Mouse (Mus musculus) left cerebral cortex, adult 2 months (tissue): ENCODE data around the gene Iqschfp. TPM values are rescaled to one million over a fixed set of nuclear protein-coding genes. Genes with fewer than 3 reads are reported as not detected.
"Not testable (repeated sequence)": the region's sequence is repeated elsewhere in the genome, so short reads cannot be mapped to it uniquely, and the experiment has no call there.

ENCODE experiments used
- DNase-seq, 2 experiments: peaks; one replicate each; pipeline ENCODE4 v3.0.0; 2021 to 2022; ENCODE audit warnings: low spot score in 2 of 2, mixed read lengths in 1 of 2; ENCODE audit errors: extremely low spot score in 1 of 2
- H3K27ac ChIP-seq: fragments of 200-600 bp; 2 replicates; pipeline ENCODE4 v1.8.1; 2022
- H3K4me3 ChIP-seq: fragments of 200-600 bp; 2 replicates; pipeline ENCODE4 v1.8.1; 2022
- CTCF ChIP-seq: fragments of 200-600 bp; IDR thresholded peaks from 2 replicates; pipeline ENCODE4 v1.8.1; 2022; ENCODE audit warnings: antibody characterized with exemption, mild to moderate bottlenecking, moderate library complexity
- intact Hi-C: fragments of 180-260 bp; cut with DNase I; formaldehyde crosslinking; loops from one replicate; pipeline ENCODE4 v1.15.1; 2025
- total RNA-seq, 2 experiments: library from RNA; stranded (reverse); gene quantifications; 2 replicates each; pipeline ENCODE4 v1.2.3; 2021

Iqschfp gene
- total RNA-seq, 2 experiments from 2014 or later, result 8.4 to 12.6 TPM

DNA sequence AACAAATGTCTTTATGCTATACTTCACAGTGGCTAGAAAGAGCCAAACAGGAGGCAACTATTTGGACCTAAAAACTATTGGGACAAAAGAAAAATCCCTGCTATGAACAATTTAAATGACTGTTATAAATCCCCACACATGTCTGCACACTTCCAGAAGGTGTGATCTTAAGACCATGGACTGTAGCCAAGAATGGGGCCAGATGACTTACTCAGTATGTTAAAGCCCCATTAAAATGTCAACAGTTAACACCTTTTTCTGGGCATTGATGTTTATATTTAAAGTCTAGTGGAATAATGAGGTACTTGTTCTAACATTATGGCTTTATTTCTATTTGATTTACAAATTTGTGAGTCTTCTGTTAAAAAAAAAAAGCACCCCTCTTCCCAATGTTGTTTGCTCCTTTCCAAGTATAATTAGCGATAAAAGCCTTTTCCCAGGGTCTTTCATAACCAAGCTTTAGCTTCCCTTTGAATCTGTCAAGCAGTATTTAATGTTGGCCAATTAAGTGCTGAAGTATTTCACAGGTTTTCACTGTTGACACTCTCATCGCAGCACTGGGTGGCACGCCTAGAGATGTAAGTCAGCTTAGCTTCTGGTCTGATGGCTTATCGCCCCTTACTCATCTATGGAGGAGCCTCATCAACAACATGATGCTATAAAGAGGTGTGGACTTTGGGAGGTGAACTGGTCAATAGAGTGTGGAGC lies 204.8 kb downstream of the Iqschfp start:
- no peak for TF ChIP-seq CTCF
- H3K27ac ChIP-seq, result no peak overlapping the region
- no peak for DNase-seq
- no peak overlapping the region for H3K4me3 ChIP-seq
- intact Hi-C loops, result no loop called here

DNA sequence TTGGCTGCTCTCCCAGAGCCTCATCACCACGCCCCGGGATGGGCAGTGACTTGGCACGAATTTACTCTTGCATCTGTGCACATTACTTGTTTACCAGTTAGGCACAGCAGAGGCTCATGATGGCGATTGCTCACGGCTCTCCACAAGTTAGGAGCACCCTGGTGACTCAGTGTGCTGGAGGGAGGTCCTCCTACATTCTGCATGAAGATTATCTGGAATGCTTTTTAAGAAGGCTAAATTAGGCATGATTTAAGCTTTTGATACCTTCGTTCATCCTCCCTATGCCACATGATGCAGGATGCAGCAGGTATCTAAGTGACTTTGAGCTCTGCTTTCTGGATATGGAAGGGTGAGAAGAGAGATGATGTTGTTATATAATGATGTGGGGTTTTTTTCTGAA lies 207.5 kb downstream of the Iqschfp start:
- DNase-seq, H3K27ac ChIP-seq, intact Hi-C loops: not testable (repeated sequence)

DNA sequence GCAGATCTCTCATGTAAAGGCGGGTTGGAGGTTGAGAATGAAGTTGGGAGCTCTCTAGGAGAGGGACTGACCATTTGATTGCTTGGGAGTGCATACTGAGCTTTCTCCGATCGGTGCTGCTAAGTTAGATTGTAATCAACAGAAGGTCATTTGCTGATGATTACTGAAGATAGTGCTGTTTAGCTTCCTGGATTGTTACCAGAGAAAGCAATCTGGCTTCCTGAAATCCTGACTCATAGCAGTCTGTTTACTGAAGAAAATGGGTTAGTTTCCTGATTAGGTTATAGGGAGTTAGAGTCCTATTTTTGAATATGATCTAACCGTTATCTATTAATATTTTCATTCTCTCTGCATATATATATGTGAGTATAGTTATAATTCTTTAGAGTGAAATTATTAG lies 209.3 kb downstream of the Iqschfp start:
- intact Hi-C loops, result no loop called here
- Histone ChIP-seq H3K27ac (no peak overlapping the region), H3K4me3 (no peak overlapping the region)
- DNase-seq, result no peak
- TF ChIP-seq CTCF, result no peak

More for the DNA sequence above, 207.5 kb downstream of the Iqschfp start:
- H3K4me3 ChIP-seq, result not testable (repeated sequence)

DNA sequence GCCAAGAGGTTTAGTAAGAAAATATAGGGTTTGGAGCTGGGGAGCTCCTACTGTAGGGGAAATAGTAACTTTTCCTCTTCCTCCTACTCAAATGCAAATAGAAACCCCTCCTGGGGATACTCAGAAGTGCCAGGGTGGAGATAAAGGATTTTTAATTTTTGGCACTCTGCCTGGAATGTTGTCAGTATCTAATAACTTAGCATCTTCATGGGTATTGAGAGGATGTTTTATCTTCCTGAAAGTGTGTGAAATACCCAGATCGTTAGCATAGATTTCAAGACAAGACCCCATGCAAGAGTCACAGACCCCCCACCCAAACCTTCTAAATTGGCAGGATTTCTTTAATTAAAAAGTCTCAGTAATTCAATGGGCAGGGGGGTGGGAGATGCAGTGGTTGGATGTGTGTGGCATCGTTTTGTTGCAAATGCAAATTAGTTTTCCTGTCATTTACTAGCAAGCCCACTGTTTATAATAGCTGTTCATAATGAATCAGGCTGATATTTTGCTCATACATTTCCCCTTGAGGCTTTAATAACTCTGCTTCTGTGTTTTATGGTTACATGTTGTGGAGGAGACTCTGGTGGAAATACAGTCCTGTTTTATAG lies 213.2 kb downstream of the Iqschfp start:
- Histone ChIP-seq H3K27ac (no peak overlapping the region), H3K4me3 (no peak overlapping the region)
- DNase-seq, result no peak
- intact Hi-C loops, result no loop called here
- no peak for TF ChIP-seq CTCF

DNA sequence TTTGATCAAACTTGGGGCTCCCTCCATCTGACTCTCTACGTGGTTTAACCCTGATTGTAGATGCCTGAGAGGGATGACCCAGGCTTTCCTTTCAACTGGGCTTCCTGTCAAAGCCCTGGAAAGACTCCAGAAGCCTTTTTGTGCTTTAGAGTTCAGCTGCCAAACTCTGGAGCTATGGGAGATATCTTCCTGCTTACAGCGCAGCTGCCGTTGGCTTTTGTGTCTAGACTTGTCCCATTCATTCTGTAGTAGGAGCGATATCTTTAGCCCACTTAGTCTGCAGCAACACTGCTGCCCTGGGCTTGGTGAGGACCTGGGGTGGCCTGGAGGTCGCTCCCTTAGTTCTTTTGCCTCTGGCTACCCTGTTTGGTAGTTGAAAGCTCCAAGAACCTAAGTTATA lies 229.3 kb downstream of the Iqschfp start:
- no peak for DNase-seq
- H3K27ac ChIP-seq, result no peak overlapping the region
- H3K4me3 ChIP-seq, result no peak overlapping the region
- TF ChIP-seq CTCF, result no peak
- intact Hi-C loops, result no loop called here

DNA sequence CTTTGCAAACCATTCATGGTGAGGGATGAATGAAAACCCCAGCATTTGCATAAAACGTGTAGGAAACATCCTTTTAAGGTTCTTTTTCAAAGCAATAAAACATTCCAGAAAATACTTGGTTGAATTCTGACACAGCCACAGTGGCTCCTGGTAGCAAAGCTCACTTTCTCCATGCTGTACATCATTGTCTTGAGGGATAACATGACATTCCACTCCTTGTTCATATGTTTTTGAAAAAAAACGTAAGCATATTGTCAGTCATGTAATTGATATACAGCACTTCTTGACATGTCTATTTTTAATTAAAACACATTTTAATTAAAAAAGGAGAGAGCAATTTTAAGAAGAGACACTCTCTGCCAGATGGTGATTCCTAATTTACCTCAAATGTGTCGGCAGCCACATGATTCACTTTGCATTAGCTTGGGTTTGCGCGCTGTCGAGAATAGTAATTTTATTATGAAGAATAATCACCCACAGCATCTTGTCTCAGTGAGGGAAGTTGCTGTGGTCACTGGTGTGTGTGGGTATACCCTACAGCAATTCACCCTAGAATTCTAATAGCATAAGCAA lies 234.3 kb downstream of the Iqschfp start:
- no peak for DNase-seq
- no peak for TF ChIP-seq CTCF
- H3K4me3 ChIP-seq, result no peak overlapping the region
- no peak overlapping the region for H3K27ac ChIP-seq
- intact Hi-C loops, result loop anchor here (5.0 kb wide), 1 partner anchor 59 kb away; no protein-coding TSS in a partner anchor

DNA sequence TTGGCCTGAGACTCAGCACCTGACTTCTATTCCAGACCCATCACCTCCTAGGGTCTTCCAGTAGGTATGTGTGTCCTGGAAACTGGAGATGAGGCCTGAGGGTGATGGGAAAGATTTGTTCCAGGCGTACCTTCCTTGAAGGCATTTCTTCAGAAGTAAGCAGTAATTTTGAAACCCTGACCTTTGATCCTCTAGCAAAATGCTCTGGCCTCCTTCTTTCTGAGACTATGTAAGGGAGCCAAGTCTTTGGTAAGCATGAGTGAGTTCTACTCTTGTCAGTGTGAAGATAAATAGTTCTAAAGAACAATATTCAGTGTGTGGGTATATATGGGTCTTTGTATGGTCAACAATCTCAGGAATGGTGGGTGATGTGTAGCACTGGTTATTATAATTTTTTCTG lies 238.4 kb downstream of the Iqschfp start:
- no peak for TF ChIP-seq CTCF
- DNase-seq, result no peak
- intact Hi-C loops, result no loop called here
- Histone ChIP-seq H3K27ac (no peak overlapping the region), H3K4me3 (no peak overlapping the region)

DNA sequence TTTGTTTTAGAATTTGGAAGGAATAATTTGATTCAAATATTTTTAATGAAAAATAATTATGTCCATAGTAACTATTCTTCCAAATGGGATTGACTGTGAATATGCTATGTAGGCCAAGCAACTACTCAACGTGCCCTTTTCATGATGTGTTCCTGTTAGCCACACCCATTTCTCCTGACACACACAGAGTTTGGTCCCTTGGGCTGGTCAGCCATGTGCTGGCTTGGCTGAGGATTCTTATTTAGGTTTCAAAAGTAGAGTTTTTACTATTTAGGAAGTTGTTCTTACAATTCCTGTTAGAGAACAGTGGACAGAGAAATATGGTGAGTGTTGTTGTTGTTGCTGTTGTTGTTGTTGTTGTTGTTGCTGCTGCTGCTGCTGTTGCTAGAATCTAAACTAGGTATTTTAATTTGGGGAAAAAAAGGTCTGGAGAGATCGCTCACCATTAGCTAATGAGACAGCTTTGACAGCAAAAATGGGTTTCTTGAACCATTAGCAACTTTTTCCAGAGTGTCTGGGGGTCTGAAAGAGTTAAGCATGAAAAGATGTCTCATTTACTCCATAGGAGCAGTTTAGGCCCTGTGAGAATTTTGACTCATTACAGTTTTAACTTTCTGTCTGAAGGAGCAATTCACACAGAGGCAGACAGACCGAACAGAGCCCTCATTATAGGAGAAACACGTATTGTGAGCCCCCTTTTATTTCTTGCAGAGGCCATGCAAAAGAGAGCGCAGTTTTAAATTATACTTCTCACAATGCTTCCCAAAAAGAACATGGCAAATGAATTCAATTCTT lies 247.0 kb downstream of the Iqschfp start:
- intact Hi-C loops, result no loop called here
- no peak overlapping the region for H3K4me3 ChIP-seq
- H3K27ac ChIP-seq, result no peak overlapping the region
- no peak for TF ChIP-seq CTCF
- no peak for DNase-seq

DNA sequence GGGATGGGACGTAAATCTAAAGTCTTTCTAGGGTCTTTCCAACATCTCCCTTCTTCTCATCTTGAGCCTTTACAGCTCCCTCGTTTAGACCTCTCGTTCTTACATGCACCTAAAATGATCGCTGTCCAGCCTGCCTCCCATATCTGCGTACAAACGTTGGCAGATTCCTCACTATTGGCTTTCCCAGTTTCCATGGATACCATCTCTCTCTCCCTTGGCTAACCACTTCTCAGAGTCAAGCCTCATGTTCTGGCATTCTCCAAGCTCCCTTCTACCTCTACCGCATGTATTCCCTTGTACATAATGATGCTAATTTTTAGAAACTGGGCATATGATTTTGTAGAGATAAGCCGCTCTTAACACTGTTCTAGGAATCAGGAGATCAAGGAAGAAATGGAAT lies 258.7 kb downstream of the Iqschfp start:
- no peak for DNase-seq
- Histone ChIP-seq H3K4me3 (no peak overlapping the region), H3K27ac (no peak overlapping the region)
- intact Hi-C loops, result no loop called here
- no peak for TF ChIP-seq CTCF

DNA sequence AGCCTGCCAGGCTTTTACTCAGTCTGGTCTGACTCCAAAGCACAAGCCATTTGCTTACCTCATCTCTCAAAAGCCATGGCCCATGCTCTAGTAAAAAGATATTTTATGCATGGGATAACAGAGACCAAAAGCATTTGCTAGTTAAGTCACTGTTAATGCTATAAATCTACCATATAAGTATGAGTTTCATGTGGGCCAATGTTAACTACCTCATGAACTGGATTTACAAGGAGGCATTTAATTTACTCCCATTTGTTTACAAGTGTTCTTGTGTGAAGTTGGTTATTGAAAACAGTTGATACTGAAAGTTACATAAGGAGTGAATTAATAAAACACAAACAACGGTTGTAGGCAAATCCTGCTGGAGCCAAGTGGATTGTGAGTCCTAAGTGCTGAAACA lies 268.1 kb downstream of the Iqschfp start:
- TF ChIP-seq CTCF, result no peak
- DNase-seq, result no peak
- intact Hi-C loops, result no loop called here

DNA sequence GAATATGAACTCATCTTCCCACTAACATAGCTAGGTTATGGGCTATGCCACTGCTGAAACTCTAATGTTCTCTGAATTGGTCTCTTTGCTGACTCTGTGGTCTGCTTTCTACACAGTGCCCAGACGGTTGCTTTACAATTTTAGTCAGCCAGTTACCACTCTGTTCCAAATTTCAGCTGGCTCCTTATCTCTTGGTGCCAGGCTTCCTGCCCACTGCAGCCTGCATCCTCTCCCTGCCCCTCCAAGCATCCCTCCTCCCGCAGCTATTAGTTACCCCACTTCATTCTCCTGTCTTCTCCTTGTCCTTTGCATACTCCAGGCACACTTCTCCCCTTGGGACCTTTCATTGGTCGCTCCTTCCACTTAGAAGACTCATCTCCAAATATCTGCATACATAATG lies 268.7 kb downstream of the Iqschfp start:
- intact Hi-C loops, result no loop called here
- Histone ChIP-seq H3K4me3 (no peak overlapping the region), H3K27ac (no peak overlapping the region)
- TF ChIP-seq CTCF, result no peak
- no peak for DNase-seq

More for the DNA sequence above, 268.1 kb downstream of the Iqschfp start:
- no peak overlapping the region for H3K27ac ChIP-seq
- H3K4me3 ChIP-seq, result no peak overlapping the region

DNA sequence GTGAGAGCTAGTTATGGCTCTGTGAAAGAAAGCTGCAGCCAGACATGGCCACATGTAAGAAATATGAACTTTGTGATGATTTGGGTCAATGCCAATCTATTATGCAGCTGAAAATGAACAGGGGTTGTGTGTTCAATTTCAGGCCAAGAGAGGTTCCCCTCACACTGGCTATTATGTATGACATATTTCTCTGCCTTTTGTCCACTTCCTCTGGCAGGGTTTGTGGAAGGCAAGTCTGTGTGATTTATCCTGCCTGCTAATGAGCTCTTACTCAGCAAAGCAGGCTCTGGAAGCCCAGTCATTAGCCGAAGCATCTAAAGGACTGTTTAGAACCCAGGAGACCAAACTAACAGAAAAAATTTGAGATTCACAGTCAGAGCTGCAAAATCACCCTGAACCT lies 286.2 kb downstream of the Iqschfp start:
- H3K4me3 ChIP-seq, result no peak overlapping the region
- no peak for DNase-seq
- intact Hi-C loops, result no loop called here
- no peak overlapping the region for H3K27ac ChIP-seq
- TF ChIP-seq CTCF, result no peak
